Mouse (Mus musculus) testis, adult 2 months (tissue): ENCODE results near the gene Polr2e. TPM values are rescaled to one million over a fixed set of nuclear protein-coding genes. Genes with fewer than 3 reads are reported as not detected.

Source experiments
- H3K27ac ChIP-seq: fragments of 200-500 bp; 2 replicates; pipeline ENCODE4 v1.5.1; 2012; ENCODE audit warnings: low read depth, low read length; ENCODE audit not compliant: control insufficient read depth, insufficient read depth
- H3K27me3 ChIP-seq: fragments of 200-500 bp; 2 replicates; pipeline ENCODE4 v1.6.1; 2012; ENCODE audit warnings: mild to moderate bottlenecking, low read length, moderate library complexity; ENCODE audit not compliant: control insufficient read depth, insufficient read depth
- H3K36me3 ChIP-seq: fragments of 200-500 bp; 2 replicates; pipeline ENCODE4 v1.6.1; 2012; ENCODE audit warnings: mild to moderate bottlenecking, low read length; ENCODE audit not compliant: control insufficient read depth, insufficient read depth
- H3K4me1 ChIP-seq: fragments of 200-500 bp; 2 replicates; pipeline ENCODE4 v1.6.1; 2012; ENCODE audit warnings: low read length; ENCODE audit not compliant: control insufficient read depth, insufficient read depth
- H3K4me3 ChIP-seq: fragments of 200-500 bp; 2 replicates; pipeline ENCODE4 v1.5.1; 2012; ENCODE audit warnings: low read depth, mild to moderate bottlenecking, low read length, moderate library complexity, mixed read lengths; ENCODE audit not compliant: control insufficient read depth
- CTCF ChIP-seq: fragments of 200-500 bp; IDR thresholded peaks from 2 replicates; pipeline ENCODE4 v1.5.1; 2012; ENCODE audit warnings: low read depth, mild to moderate bottlenecking, inconsistent platforms, low read length, moderate library complexity; ENCODE audit not compliant: control insufficient read depth, insufficient read depth, insufficient replicate concordance
- POLR2A ChIP-seq: fragments of 200-500 bp; IDR thresholded peaks from 2 replicates; pipeline ENCODE4 v1.6.1; 2012; ENCODE audit warnings: low read depth, mild to moderate bottlenecking, inconsistent platforms, low read length, moderate library complexity; ENCODE audit not compliant: control insufficient read depth
- polyA plus RNA-seq: library from polyadenylated mRNA; depleted of rRNA; stranded (reverse); fragments of >200 nt; gene quantifications from 2 replicates; pipeline ENCODE4 v1.2.3, GENCODE M21; 2012

The Polr2e gene
- polyA plus RNA-seq, 1 experiment = 104 TPM

- no peak overlapping the region for H3K27ac ChIP-seq
- no peak for TF ChIP-seq POLR2A
- no peak for TF ChIP-seq CTCF
- H3K27me3 ChIP-seq = no peaks in the 10 kb centered on the region
- H3K4me1 ChIP-seq = no peaks in the 10 kb centered on the region
- no peak overlapping the region for H3K4me3 ChIP-seq
- H3K36me3 ChIP-seq = no peaks in the 10 kb centered on the region
These were observed 24.0 kb downstream of the Polr2e start for GRCm38 (mm10) chr10:80015583-80015982.

GRCm38 (mm10) chr10:80014484-80015290 is 24.9 kb downstream of the Polr2e start:
- TF ChIP-seq CTCF (0 out of 2 replicates have a peak, but pooled peaks have one; percentile 2), POLR2A (no peak)
- no peak overlapping the region for H3K27ac ChIP-seq
- no peak overlapping the region for H3K4me3 ChIP-seq
- H3K27me3 ChIP-seq = no peaks in the 10 kb centered on the region
- H3K36me3 ChIP-seq = no peaks in the 10 kb centered on the region
- no peaks in the 10 kb centered on the region for H3K4me1 ChIP-seq

- H3K4me3 ChIP-seq = no peak overlapping the region
- H3K27me3 ChIP-seq = no peaks in the 10 kb centered on the region
- no peaks in the 10 kb centered on the region for H3K36me3 ChIP-seq
- TF ChIP-seq POLR2A = no peak
- TF ChIP-seq CTCF = no peak
- H3K27ac ChIP-seq = no peak overlapping the region
- H3K4me1 ChIP-seq = no peaks in the 10 kb centered on the region
These were observed 26.0 kb downstream of the Polr2e start for GRCm38 (mm10) chr10:80013609-80014008.

- H3K4me1 ChIP-seq = no peaks in the 10 kb centered on the region
- no peaks in the 10 kb centered on the region for H3K27me3 ChIP-seq
- no peaks in the 10 kb centered on the region for H3K36me3 ChIP-seq
- TF ChIP-seq POLR2A = no peak
- TF ChIP-seq CTCF = no peak
- H3K27ac ChIP-seq = no peak overlapping the region
- H3K4me3 ChIP-seq = no peak overlapping the region
These were observed 27.9 kb downstream of the Polr2e start for GRCm38 (mm10) chr10:80011740-80012139.

GRCm38 (mm10) chr10:80004233-80004705 is 35.3 kb downstream of the Polr2e start:
- H3K27me3 ChIP-seq = no peaks in the 10 kb centered on the region
- no peak overlapping the region for H3K4me3 ChIP-seq
- H3K4me1 ChIP-seq = peaks cover 7% of the 10 kb centered on the region
- H3K36me3 ChIP-seq = no peaks in the 10 kb centered on the region
- H3K27ac ChIP-seq = no peak overlapping the region
- TF ChIP-seq POLR2A (no peak), CTCF (no peak)

- Histone ChIP-seq H3K36me3 (no peaks in the 10 kb centered on the region), H3K27me3 (no peaks in the 10 kb centered on the region), H3K27ac (no peak overlapping the region), H3K4me1 (peaks cover 7% of the 10 kb centered on the region), H3K4me3 (no peak overlapping the region)
- TF ChIP-seq POLR2A (no peak), CTCF (no peak)
These were observed 36.0 kb downstream of the Polr2e start for GRCm38 (mm10) chr10:80003374-80004232.

GRCm38 (mm10) chr10:80002829-80003228 is 36.8 kb downstream of the Polr2e start:
- Histone ChIP-seq H3K4me1 (peaks cover 13% of the 10 kb centered on the region), H3K4me3 (no peak overlapping the region), H3K27me3 (no peaks in the 10 kb centered on the region), H3K36me3 (no peaks in the 10 kb centered on the region), H3K27ac (no peak overlapping the region)
- no peak for TF ChIP-seq POLR2A
- TF ChIP-seq CTCF = no peak
